Mouse (Mus musculus) c-Kit-positive CD71-negative TER-119-negative erythroid progenitor cells, embryonic 14.5 days (primary cell): ENCODE results near the gene Emc4.

Experiments used
- DNase-seq: peaks from one replicate; pipeline ENCODE4 v3.0.0-alpha.2; 2013; ENCODE audit warnings: low read depth

Gene Emc4

DNA sequence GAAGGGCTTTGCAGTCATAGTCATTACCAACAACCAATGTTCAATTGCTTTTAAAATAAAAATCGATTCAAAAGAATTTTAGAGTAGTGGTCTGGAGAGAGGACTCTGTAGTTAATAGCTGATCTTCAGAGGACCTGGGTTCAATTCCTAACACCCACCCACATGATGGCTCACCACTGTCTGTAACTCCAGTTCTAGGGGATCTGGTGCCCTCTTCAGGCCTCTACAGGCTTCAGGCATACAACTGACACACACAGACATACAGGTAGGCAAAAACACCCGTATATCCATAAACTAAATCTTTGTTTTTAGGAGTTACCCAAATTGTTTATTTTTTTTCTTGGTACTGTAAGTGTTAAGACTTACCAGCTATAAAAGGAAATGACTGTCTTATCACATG, 28.1 kb downstream of the Emc4 start:
- DNase-seq = no peak

DNA sequence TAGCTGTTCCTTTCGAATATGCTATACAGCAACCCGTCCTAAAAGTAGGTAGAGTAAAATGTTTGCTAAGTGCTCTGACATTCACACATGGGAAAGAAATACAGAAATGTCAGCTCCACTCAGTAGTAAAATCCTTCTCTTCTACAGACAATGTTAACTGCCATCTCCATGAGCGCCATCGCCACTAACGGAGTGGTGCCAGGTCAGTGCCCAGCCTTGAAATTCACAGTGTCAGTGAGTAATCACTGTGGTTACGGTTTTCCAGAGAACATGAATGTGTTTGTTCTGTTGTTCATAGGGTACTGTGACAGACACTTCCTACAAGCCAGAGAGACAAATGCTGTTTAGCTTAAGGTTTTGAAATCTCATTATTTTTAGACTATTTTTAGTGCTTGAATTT, 30.6 kb downstream of the Emc4 start:
- DNase-seq = no peak

DNA sequence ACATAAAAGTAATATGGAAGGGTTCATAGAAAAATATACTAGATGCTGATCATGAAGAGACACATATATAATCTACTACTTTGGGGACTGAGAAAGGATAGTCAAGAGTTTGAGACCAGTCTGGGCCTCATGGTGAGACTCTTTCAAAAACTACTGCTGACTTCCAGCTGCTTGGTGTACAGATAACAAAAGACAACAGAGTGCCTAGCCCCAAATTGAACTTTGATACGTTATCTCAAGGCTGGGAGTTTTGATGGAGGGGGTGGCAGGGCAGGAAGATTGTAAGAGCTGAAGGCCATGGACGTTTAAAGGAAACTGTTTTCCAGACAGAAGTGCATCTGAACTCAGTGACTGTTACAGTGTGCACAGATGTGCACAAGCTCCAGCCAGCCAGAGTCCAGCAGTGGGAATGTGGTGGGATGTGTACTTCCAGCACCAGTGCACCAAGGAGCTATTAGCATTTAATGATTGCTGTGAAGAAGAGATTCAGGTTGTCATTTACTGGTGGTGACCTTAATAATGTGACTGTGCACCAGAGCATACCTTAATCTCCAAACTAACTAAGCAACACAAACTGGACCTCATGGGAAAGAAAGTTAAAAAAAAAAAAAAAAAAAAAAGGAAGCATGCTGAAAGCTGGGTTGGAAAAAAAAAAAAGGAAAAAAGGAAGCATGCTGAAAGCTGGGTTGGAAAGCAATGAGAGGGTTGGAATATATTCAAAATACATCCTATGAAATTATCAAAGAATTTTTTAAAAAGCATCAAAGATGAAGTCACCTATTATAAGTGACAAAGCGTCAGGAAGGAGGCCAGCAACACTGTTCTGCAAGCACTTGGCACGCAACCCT, 35.6 kb downstream of the Emc4 start:
- no peak for DNase-seq

DNA sequence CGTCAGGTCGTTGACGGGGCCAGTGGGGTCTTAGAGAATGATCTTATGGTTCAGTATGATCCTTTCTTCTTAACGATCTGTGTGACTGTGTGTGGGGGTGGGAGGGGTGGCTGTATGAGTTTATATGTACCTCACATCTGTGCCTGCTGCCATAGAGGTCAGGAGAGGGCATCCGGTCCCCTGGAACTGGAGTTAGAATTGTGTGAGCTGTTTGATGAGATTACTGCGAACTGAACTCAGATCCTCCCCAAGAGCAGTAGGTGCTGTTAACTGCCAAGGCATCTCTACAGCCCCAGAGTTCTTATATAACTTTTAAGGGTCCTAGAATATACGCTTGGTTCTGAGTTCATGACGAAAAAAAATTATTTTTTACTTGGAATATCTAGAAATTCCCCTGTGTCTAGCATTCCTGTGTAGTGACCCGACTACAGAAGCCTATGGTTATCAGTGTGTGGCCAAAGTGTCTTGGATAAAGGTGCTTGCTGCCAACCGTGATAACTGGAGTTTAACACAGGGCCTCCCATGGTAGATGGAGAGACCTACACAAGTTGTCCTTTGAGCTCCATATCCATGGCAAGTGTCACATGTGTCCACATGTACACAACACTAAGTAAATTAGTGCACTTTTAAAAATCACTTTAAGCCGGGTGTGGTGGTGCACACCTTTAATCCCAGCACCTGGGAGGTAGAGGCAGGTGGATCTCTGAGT, 39.6 kb downstream of the Emc4 start:
- DNase-seq = no peak

DNA sequence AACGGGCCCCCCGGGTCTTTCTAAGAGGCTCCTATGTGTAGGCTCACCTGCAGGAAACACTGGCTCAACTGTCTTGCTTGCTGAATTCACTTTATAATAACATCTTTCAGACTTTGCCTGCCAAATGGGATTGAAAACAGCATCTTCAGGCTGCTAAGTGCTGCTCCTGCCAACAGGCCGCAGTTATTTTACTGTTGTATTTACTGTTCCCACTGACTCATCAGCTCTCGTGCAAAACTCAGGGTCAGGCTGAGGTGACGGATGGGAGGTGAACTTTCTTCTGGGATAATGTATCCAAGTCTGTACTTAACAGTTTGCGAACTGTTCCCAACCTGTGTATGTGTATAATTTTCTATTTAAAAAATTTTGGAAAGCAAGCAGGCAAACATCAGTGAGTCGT, 48.9 kb downstream of the Emc4 start:
- DNase-seq = no peak

DNA sequence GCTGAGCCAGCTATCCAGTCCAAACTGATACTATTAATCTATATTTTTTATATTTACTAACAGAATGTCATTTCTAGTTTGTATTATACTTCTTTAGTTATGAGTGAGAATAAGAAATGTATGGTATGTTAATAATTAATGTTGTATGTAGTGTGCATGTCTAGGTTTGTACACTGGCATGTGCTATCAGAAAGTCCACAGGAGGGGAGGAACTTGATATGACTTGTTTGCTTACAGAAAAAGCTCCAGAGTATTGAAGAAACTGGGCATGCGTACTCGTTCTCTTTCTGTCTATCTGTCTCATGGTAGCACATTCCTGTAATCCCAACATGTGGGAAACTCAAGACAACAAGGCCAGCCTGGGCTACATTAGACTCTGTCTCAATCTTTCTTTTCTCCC, 49.6 kb downstream of the Emc4 start:
- no peak for DNase-seq

DNA sequence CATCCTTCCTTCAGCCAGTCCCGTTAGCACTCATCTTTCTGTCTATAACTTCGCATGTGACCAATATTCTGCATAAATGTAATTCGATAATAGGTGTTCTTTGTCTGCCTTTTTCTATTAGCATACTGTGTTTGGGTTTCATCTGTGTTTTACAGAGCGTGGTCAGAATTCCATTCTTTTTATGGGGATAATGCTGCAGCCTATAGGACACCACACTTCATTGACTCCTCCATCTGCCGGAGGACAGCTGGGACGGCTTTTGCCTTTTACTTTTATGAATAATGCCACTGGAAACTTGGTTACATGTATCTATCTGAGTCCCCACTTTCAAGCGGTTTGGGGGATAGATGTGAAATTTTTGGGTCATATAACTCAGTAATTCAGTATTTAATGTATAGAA, 52.2 kb downstream of the Emc4 start:
- DNase-seq = no peak
